Mouse (Mus musculus) forebrain, embryonic 11.5 days (tissue): Measurements from ENCODE around the gene Aox1. TPM values are rescaled to one million over a fixed set of nuclear protein-coding genes. Genes with fewer than 3 reads are reported as not detected.
"Not testable (repeated sequence)": the region's sequence is repeated elsewhere in the genome, so short reads cannot be mapped to it uniquely, and the experiment has no call there.

Experiments
- ATAC-seq: fragments of 200-750 bp; cut with Nextera tagmentation; replicated peaks from 2 replicates; pipeline ENCODE4 v1.8.0; 2017; ENCODE audit warnings: moderate TSS enrichment; ENCODE audit not compliant: low FRiP score
- DNase-seq: peaks from one replicate; pipeline ENCODE4 v3.0.0-alpha.2; 2017; ENCODE audit warnings: low spot score
- H3K27ac ChIP-seq: fragments of 300-500 bp; sonication (generic); 2 replicates; pipeline ENCODE4 v1.5.1; 2014; ENCODE audit warnings: low read depth, low read length
- H3K27me3 ChIP-seq: fragments of 300-500 bp; sonication (generic); 2 replicates; pipeline ENCODE4 v1.6.1; 2014; ENCODE audit warnings: mild to moderate bottlenecking, low read length, mixed read lengths; ENCODE audit not compliant: control insufficient read depth, insufficient read depth
- H3K36me3 ChIP-seq: fragments of 300-500 bp; sonication (generic); 2 replicates; pipeline ENCODE4 v1.6.1; 2014; ENCODE audit warnings: mild to moderate bottlenecking, low read length, moderate library complexity, mixed read lengths; ENCODE audit not compliant: control insufficient read depth, insufficient read depth
- H3K4me1 ChIP-seq: fragments of 300-500 bp; sonication (generic); replicated peaks from 2 replicates; pipeline ENCODE4 v1.6.1; 2014; ENCODE audit warnings: low read length, mixed read lengths; ENCODE audit not compliant: control insufficient read depth, insufficient read depth
- H3K4me2 ChIP-seq: fragments of 300-500 bp; sonication (generic); 2 replicates; pipeline ENCODE4 v1.6.1; 2014; ENCODE audit warnings: low read depth, mild to moderate bottlenecking, low read length, moderate library complexity, mixed read lengths; ENCODE audit not compliant: severe bottlenecking
- H3K4me3 ChIP-seq: fragments of 300-500 bp; sonication (generic); 2 replicates; pipeline ENCODE4 v1.5.1; 2014; ENCODE audit warnings: low read depth, low read length
- H3K9ac ChIP-seq: fragments of 300-500 bp; sonication (generic); 2 replicates; pipeline ENCODE4 v1.6.1; 2014; ENCODE audit warnings: low read length
- H3K9me3 ChIP-seq: fragments of 300-500 bp; sonication (generic); 2 replicates; pipeline ENCODE4 v1.6.1; 2016; ENCODE audit warnings: low read length, mixed read lengths; ENCODE audit not compliant: control insufficient read depth
- WGBS: fragments of 180-500 bp; shearing (Covaris S2); extraction: QIAGEN DNeasy Blood & Tissue Kit; methylation state at CpG from one replicate; pipeline ENCODE4 v1.1.7; 2014; 5-methylcytosine and 5-hydroxymethylcytosine counted together
- polyA plus RNA-seq: library from polyadenylated mRNA; unstranded; fragments of >200 nt; fragmentation: Nextera tagmentation; extraction: Ambion mirVana; gene quantifications from 2 replicates; pipeline ENCODE4 v1.2.1, GENCODE M21; 2014

The Aox1 gene
- polyA plus RNA-seq, 1 experiment from 2014 or later: 0.16 TPM

GRCm38 (mm10) chr1:58027707-58028106 is 2.0 kb upstream of the Aox1 start:
- H3K4me1 ChIP-seq: no peaks in the 10 kb centered on the region
- H3K4me3 ChIP-seq: no peak overlapping the region
- no peak overlapping the region for H3K27ac ChIP-seq
- H3K36me3 ChIP-seq: peaks cover 6% of the 10 kb centered on the region; the same call in 1 of the 2 replicates
- no peak for ATAC-seq
- no peaks in the 10 kb centered on the region for H3K9me3 ChIP-seq
- 85% methylated on average over 7 of the region's 7 CpGs for WGBS
- no peak overlapping the region for H3K4me2 ChIP-seq
- H3K27me3 ChIP-seq: no peaks in the 10 kb centered on the region
- DNase-seq: no peak
- no peak overlapping the region for H3K9ac ChIP-seq

DNA sequence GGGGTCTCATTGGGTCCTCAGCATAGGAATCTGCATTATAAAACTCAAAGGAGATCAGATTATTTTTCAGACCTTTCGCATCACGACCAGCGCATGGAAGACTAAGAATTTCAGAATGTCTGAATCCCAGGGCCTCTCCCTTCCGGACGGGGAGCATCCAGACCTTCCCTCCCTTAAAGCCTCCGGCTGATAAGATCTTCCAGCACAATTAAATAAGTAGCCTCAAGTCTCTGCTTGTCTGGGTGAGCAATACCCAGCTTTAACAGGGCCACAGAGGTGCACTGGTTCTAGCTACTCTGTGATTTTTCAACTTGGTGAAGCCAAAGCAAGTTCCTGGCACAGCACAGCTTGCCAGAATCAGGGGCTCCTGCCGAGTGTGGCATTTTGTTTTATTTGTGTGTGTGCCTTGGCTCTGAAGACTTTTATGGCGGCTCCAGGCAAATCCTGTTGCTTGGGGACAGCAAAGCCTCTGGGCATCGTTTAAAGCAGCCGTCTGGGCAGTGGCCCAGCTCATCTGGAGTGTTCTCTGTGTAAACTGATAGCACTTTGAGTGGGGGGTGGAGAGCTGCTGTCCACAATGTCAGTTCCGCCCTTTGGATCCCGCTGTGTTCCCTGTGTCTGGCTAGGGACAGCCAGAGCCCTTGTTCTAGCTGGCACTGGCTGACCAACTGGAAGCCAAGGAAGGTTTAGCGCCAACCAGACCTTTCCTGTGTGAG is 583 bp downstream of the Aox1 start:
- 41% methylated on average over 13 of the region's 13 CpGs for WGBS
- Histone ChIP-seq H3K4me1 (no peaks in the 10 kb centered on the region), H3K27me3 (no peaks in the 10 kb centered on the region), H3K36me3 (no peaks in the 10 kb centered on the region), H3K27ac (no peak overlapping the region), H3K4me2 (no peak overlapping the region; the same call in 1 of the 2 replicates), H3K9me3 (no peaks in the 10 kb centered on the region), H3K4me3 (no peak overlapping the region), H3K9ac (no peak overlapping the region)
- ATAC-seq (no peak), DNase-seq (no peak)

- Histone ChIP-seq H3K27ac (no peak overlapping the region), H3K4me1 (no peaks in the 10 kb centered on the region), H3K9ac (no peak overlapping the region), H3K27me3 (no peaks in the 10 kb centered on the region), H3K36me3 (no peaks in the 10 kb centered on the region), H3K4me2 (no peak overlapping the region), H3K9me3 (no peaks in the 10 kb centered on the region), H3K4me3 (no peak overlapping the region)
- peak; percentile 46 for ATAC-seq
- DNase-seq: peak; percentile 85
- 64% methylated on average over 10 of the region's 10 CpGs for WGBS
Observed at GRCm38 (mm10) chr1:58031160-58031769, 1.5 kb downstream of the Aox1 start.

- DNase-seq, H3K27me3 ChIP-seq, ATAC-seq, H3K4me1 ChIP-seq, H3K4me3 ChIP-seq, H3K27ac ChIP-seq, H3K9me3 ChIP-seq, H3K9ac ChIP-seq, H3K36me3 ChIP-seq, H3K4me2 ChIP-seq: not testable (repeated sequence)
- WGBS: 94% methylated on average over 9 of the region's 9 CpGs
Observed at GRCm38 (mm10) chr1:58037306-58037705, 7.6 kb downstream of the Aox1 start.

DNA sequence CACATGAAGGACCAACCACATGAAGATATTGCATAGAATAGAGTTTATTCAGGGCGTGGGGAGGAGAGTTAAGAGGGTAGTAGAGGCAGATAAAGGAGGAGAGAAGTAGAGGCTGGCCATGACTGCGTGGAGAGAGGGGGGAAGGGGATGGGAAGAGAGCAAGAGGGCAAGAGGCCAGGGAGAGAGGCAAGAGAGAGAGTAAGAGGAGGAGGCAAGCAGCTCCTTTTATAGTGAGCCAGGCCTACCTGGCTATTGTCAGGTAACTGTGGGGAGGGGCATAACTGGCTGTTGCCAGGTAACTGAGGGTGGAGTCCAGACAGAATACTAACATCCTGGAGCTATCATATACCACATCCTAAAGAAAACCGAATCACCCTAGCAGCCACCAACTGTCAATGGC is 15.3 kb downstream of the Aox1 start:
- Histone ChIP-seq H3K4me2 (no peak overlapping the region), H3K27me3 (no peaks in the 10 kb centered on the region), H3K27ac (no peak overlapping the region), H3K9me3 (no peaks in the 10 kb centered on the region), H3K36me3 (no peaks in the 10 kb centered on the region), H3K4me3 (no peak overlapping the region), H3K9ac (no peak overlapping the region), H3K4me1 (no peaks in the 10 kb centered on the region; the same call in 1 of the 2 replicates)
- DNase-seq (peak; percentile 4), ATAC-seq (no peak)
- WGBS: 74% methylated on average over 3 of the region's 3 CpGs

DNA sequence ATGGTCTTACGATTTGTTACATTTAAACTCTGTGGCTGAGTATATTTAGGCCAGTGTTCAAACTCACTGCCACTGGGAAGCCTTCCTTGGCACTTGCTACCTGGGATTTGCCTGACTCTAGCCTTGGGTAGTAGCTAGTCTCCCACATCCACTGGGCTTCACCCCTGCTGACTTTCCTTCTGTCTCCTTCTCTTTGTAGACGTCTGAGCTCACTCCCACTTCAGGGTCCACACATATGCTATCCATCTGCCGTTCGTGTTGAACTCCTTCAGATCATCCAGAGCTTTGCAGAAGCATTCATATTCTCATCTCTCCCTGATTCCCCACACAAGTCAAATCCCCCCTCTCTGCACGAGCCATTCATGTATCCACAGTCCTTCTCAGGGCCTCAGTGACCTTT is 15.8 kb downstream of the Aox1 start:
- 80% methylated on average over 5 of the region's 5 CpGs for WGBS
- ATAC-seq (no peak), DNase-seq (peak; percentile 14)
- Histone ChIP-seq H3K9me3 (no peaks in the 10 kb centered on the region), H3K4me2 (no peak overlapping the region), H3K27me3 (no peaks in the 10 kb centered on the region), H3K4me1 (no peaks in the 10 kb centered on the region; the same call in 1 of the 2 replicates), H3K36me3 (no peaks in the 10 kb centered on the region), H3K4me3 (no peak overlapping the region), H3K27ac (no peak overlapping the region), H3K9ac (no peak overlapping the region)

GRCm38 (mm10) chr1:58046721-58047290 is 17.1 kb downstream of the Aox1 start:
- ATAC-seq: peak; percentile 44; the same call in 1 of the 2 replicates
- H3K9me3 ChIP-seq: no peaks in the 10 kb centered on the region
- no peaks in the 10 kb centered on the region; the same call in 1 of the 2 replicates for H3K4me1 ChIP-seq
- no peak overlapping the region for H3K27ac ChIP-seq
- H3K4me3 ChIP-seq: no peak overlapping the region
- no peak overlapping the region for H3K4me2 ChIP-seq
- H3K9ac ChIP-seq: no peak overlapping the region
- WGBS: 44% methylated on average over 3 of the region's 3 CpGs
- H3K36me3 ChIP-seq: no peaks in the 10 kb centered on the region
- H3K27me3 ChIP-seq: no peaks in the 10 kb centered on the region
- DNase-seq: peak; percentile 34

DNA sequence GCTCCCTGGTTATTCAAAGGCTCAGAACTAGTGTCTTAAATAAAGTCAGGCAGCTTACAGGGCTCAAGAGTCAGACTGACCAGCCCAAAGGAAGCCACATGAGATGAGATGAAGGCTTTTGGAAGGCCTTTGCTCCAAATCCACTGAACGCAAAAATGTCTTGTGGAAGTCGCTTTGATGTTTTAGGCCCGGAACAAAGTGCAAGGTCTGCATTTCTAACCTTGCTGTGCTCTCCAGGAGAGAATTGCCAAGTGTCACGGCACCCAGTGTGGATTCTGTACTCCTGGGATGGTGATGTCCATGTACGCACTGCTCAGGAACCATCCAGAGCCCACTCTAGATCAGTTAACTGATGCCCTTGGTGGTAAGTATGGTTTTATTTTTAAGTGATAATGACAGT is 19.4 kb downstream of the Aox1 start:
- peak; percentile 31 for DNase-seq
- no peaks in the 10 kb centered on the region for H3K36me3 ChIP-seq
- no peaks in the 10 kb centered on the region for H3K9me3 ChIP-seq
- no peak overlapping the region for H3K27ac ChIP-seq
- no peaks in the 10 kb centered on the region; the same call in 1 of the 2 replicates for H3K4me1 ChIP-seq
- ATAC-seq: no peak
- WGBS: 86% methylated on average over 5 of the region's 5 CpGs
- no peak overlapping the region for H3K4me2 ChIP-seq
- no peak overlapping the region for H3K4me3 ChIP-seq
- no peaks in the 10 kb centered on the region for H3K27me3 ChIP-seq
- H3K9ac ChIP-seq: no peak overlapping the region
